Mouse (Mus musculus) lung, postnatal 0 days (tissue): ENCODE measurements at regions not wholly inside any gene's neighbourhood (a gene's known extent, or its start where the extent isn't known, plus 50 kb on each side); places are given as distances from the start of the nearest gene placed in this dataset.

Source experiments
- CTCF ChIP-seq: IDR thresholded peaks from 2 replicates; pipeline ENCODE4 v1.5.1; 2016; ENCODE audit warnings: antibody characterized with exemption, mild to moderate bottlenecking
- EP300 ChIP-seq: IDR thresholded peaks from 2 replicates; pipeline ENCODE4 v1.6.1; 2016; ENCODE audit warnings: antibody characterized with exemption, mild to moderate bottlenecking, control low read depth

DNA sequence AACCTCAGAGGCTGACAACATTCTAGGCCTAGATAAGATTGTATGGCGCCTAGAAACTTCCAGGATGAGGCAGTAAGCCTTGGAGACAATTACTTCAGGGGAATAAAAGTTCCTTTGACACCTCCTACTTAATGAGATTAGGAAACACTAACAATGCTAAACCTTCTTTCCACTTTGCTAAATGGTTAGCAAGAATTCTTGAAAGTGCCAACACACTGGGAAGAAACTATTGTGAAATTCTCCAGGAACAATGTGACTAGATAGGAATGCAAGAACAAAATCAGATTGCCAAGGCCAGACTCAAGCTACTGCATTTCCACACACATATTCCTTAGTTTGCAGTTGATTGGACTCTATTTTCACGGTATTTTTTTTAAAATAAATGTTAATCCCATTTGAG, 76.0 kb upstream of the Dpyd start:
- TF ChIP-seq CTCF: no peak
- no peak for TF ChIP-seq EP300
